Mouse (Mus musculus) embryonic facial prominence, embryonic 11.5 days (tissue): ENCODE results near the gene Hsd17b7. TPM values are rescaled to one million over a fixed set of nuclear protein-coding genes. Genes with fewer than 3 reads are reported as not detected.

Source experiments
- ATAC-seq: fragments of 200-750 bp; cut with Nextera tagmentation; replicated peaks from 2 replicates; pipeline ENCODE4 v1.8.0; 2017; ENCODE audit warnings: low read depth; ENCODE audit not compliant: insufficient number of reproducible peaks, low FRiP score, low TSS enrichment
- DNase-seq: peaks from one replicate; pipeline ENCODE4 v3.0.0-alpha.2; 2015; ENCODE audit warnings: low spot score
- H3K27ac ChIP-seq: fragments of 300-500 bp; sonication (generic); replicated peaks from 2 replicates; pipeline ENCODE4 v1.5.1; 2014; ENCODE audit warnings: mild to moderate bottlenecking, low read depth, low read length, control low read depth
- H3K27me3 ChIP-seq: fragments of 300-500 bp; sonication (generic); 2 replicates; pipeline ENCODE4 v1.6.1; 2014; ENCODE audit warnings: mild to moderate bottlenecking, low read length, moderate library complexity, mixed read lengths; ENCODE audit not compliant: control insufficient read depth, insufficient read depth
- H3K36me3 ChIP-seq: fragments of 300-500 bp; sonication (generic); replicated peaks from 2 replicates; pipeline ENCODE4 v1.6.1; 2014; ENCODE audit warnings: low read depth, mild to moderate bottlenecking, low read length, moderate library complexity, mixed read lengths; ENCODE audit not compliant: control insufficient read depth, insufficient read depth
- H3K4me1 ChIP-seq: fragments of 300-500 bp; sonication (generic); 2 replicates; pipeline ENCODE4 v1.6.1; 2014; ENCODE audit warnings: low read length, mixed read lengths; ENCODE audit not compliant: control insufficient read depth, insufficient read depth
- H3K4me2 ChIP-seq: fragments of 300-500 bp; sonication (generic); 2 replicates; pipeline ENCODE4 v1.6.1; 2014; ENCODE audit warnings: low read depth, mild to moderate bottlenecking, control low read depth, low read length, moderate library complexity
- H3K4me3 ChIP-seq: fragments of 300-500 bp; sonication (generic); 2 replicates; pipeline ENCODE4 v1.5.1; 2014; ENCODE audit warnings: low read depth, low read length, control low read depth
- H3K9ac ChIP-seq: fragments of 300-500 bp; sonication (generic); replicated peaks from 2 replicates; pipeline ENCODE4 v1.6.1; 2014; ENCODE audit warnings: mild to moderate bottlenecking, control low read depth, low read length
- H3K9me3 ChIP-seq: fragments of 300-500 bp; sonication (generic); replicated peaks from 2 replicates; pipeline ENCODE4 v1.6.1; 2016; ENCODE audit warnings: mild to moderate bottlenecking, low read length, inconsistent platforms, mixed read lengths; ENCODE audit not compliant: control insufficient read depth
- WGBS: fragments of 180-500 bp; shearing (Covaris S2); extraction: QIAGEN DNeasy Blood & Tissue Kit; methylation state at CpG from one replicate; pipeline ENCODE4 v1.1.7; 2014; 5-methylcytosine and 5-hydroxymethylcytosine counted together
- polyA plus RNA-seq: library from polyadenylated mRNA; unstranded; fragments of >200 nt; fragmentation: Nextera tagmentation; extraction: Ambion mirVana; gene quantifications from 2 replicates; pipeline ENCODE4 v1.2.1, GENCODE M21; 2014

Hsd17b7 gene
- polyA plus RNA-seq, 1 experiment from 2014 or later = 15.7 TPM

GRCm38 (mm10) chr1:169934005-169934725 is 34.9 kb downstream of the Hsd17b7 start:
- no peaks in the 10 kb centered on the region for H3K4me1 ChIP-seq
- DNase-seq = peak; percentile 82

DNA sequence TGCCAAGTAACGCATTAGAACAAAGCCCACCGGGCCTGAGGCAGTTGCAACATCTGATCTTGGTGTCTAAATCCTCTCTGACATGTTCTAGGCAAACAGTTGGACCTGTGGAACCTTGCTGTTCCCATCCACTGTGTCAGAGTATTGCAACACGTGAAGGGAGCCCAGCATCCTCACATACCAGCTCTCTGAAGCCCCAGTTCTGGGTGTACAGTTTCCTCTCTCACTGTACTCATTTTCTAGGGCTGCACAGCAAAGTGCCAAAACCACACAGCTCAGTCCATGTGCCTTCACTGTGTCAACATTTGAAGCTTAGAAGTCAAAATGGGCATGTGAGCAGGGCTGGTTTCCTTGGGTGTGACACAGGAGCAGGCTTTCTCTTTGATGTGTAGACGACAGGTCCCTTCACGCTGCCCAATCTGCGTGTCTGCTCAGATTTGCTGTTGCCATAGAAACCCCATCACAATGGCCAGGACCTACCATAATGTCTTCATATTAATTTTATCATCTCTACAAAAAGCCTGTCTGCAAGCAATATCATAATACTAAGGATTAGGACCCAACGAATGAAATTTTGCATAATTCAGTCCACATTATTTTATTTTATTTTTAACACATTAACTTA is 36.8 kb downstream of the Hsd17b7 start:
- no peaks in the 10 kb centered on the region for H3K27me3 ChIP-seq
- no peak for ATAC-seq
- H3K9ac ChIP-seq = no peak overlapping the region
- no peak overlapping the region for H3K4me3 ChIP-seq
- 76% methylated on average over 7 of the region's 7 CpGs for WGBS
- no peaks in the 10 kb centered on the region for H3K9me3 ChIP-seq
- H3K36me3 ChIP-seq = no peaks in the 10 kb centered on the region
- no peaks in the 10 kb centered on the region for H3K4me1 ChIP-seq
- no peak overlapping the region for H3K4me2 ChIP-seq
- H3K27ac ChIP-seq = no peak overlapping the region
- DNase-seq = no peak

More at GRCm38 (mm10) chr1:169934005-169934725, 34.9 kb downstream of the Hsd17b7 start:
- Histone ChIP-seq H3K36me3 (no peaks in the 10 kb centered on the region), H3K4me2 (no peak overlapping the region), H3K27me3 (no peaks in the 10 kb centered on the region), H3K4me3 (no peak overlapping the region), H3K9me3 (no peaks in the 10 kb centered on the region), H3K27ac (no peak overlapping the region), H3K9ac (no peak overlapping the region; the same call in 1 of the 2 replicates)
- 56% methylated on average over 16 of the region's 16 CpGs for WGBS
- no peak for ATAC-seq

- no peak for DNase-seq
- no peak overlapping the region for H3K27ac ChIP-seq
- H3K4me2 ChIP-seq = no peak overlapping the region
- H3K4me3 ChIP-seq = no peak overlapping the region
- no peaks in the 10 kb centered on the region for H3K27me3 ChIP-seq
- no peaks in the 10 kb centered on the region for H3K9me3 ChIP-seq
- H3K9ac ChIP-seq = no peak overlapping the region
- no peak for ATAC-seq
- WGBS = 83% methylated on average over 7 of the region's 7 CpGs
- no peaks in the 10 kb centered on the region for H3K4me1 ChIP-seq
- no peaks in the 10 kb centered on the region for H3K36me3 ChIP-seq
Measured at GRCm38 (mm10) chr1:169931698-169932097, 37.3 kb downstream of the Hsd17b7 start.

- H3K4me3 ChIP-seq = no peak within 1 kb of the TSS
- H3K9ac ChIP-seq = no peak within 1 kb of the TSS
- no peaks in the 10 kb centered on the region for H3K4me1 ChIP-seq
- no peaks in the 10 kb centered on the region for H3K27me3 ChIP-seq
- H3K36me3 ChIP-seq = no peaks in the 10 kb centered on the region
- H3K27ac ChIP-seq = no peak within 1 kb of the TSS
- no peak for DNase-seq
- H3K4me2 ChIP-seq = no peak within 1 kb of the TSS
- H3K9me3 ChIP-seq = no peaks in the 10 kb centered on the region
- ATAC-seq = no peak; the same call in 1 of the 2 replicates
- WGBS = 24% methylated on average over 12 of the region's 12 CpGs
Measured at GRCm38 (mm10) chr1:169928454-169928971, 40.5 kb downstream of the Hsd17b7 start, which contains the start of gene Ccdc190. TSS of gene Ccdc190 (plus strand) at chr1:169928648.

DNA sequence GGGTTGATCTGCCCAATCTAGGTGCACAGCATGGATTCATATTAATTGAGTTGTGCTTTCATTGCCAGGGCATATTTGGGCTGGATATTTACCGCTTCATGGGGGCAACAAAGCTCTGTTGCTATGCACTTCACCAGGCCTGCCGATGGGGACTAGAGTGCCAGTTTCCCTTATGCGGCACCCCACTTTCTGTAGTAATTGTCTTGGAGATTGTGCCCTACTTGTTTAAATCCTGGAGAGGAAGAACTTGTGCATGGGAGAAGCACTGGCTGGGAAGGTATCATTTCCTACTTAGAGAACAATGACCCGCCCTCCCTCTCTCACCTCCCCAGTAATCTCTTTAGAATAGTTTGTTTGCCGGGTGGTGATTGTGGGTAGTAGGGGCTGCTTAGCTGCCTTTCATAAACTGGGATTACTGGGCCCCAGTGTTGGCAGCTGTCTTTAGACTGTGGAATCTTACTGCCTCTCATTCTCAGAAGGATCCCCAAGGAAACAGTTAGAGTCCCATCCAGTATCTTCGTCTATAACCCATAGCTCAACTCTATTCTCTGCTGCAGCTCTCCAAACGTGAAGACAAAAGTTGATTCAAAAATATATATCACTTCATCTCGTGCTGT is 41.2 kb downstream of the Hsd17b7 start:
- Histone ChIP-seq H3K27ac (no peak overlapping the region), H3K4me3 (no peak overlapping the region), H3K9me3 (no peaks in the 10 kb centered on the region), H3K27me3 (no peaks in the 10 kb centered on the region), H3K4me2 (no peak overlapping the region), H3K9ac (no peak overlapping the region), H3K4me1 (no peaks in the 10 kb centered on the region), H3K36me3 (no peaks in the 10 kb centered on the region)
- 60% methylated on average over 8 of the region's 8 CpGs for WGBS
- DNase-seq (no peak), ATAC-seq (no peak)

GRCm38 (mm10) chr1:169924567-169924966 is 44.5 kb downstream of the Hsd17b7 start:
- no peaks in the 10 kb centered on the region for H3K27me3 ChIP-seq
- H3K4me3 ChIP-seq = no peak overlapping the region
- ATAC-seq (no peak), DNase-seq (no peak)
- H3K36me3 ChIP-seq = no peaks in the 10 kb centered on the region
- H3K9me3 ChIP-seq = no peaks in the 10 kb centered on the region
- no peak overlapping the region for H3K27ac ChIP-seq
- H3K9ac ChIP-seq = no peak overlapping the region
- no peaks in the 10 kb centered on the region for H3K4me1 ChIP-seq
- WGBS = 90% methylated on average over 2 of the region's 2 CpGs
- no peak overlapping the region for H3K4me2 ChIP-seq

DNA sequence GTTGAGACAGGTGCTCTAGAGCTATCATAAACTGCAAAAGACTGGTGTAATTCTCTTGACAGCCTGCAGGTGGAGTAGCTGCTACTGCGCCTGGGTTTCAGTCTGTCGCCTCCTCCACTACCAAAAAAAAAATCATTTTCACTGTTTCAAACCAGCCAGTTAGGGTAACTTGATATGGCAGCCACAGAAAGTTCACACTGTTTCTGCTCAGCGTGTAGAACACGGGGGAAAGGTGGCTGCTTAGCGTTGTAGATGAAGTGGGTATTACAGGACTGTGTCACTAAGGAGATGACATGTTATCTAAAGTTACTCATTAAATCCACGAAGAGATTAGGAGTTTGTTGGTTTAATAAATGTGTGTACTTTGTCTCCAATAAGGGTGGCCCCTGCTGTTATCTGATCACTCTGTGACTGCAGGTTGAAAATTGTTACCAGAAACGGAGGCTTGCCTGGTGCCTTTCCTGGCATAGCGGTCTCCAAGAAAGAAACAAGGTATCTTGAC is 47.3 kb downstream of the Hsd17b7 start:
- Histone ChIP-seq H3K4me3 (no peak overlapping the region), H3K4me2 (no peak overlapping the region)
- 20% methylated on average over 8 of the region's 8 CpGs for WGBS

More for the DNA sequence above, 47.3 kb downstream of the Hsd17b7 start:
- ATAC-seq (no peak), DNase-seq (peak; percentile 80)
- Histone ChIP-seq H3K27ac (no peak overlapping the region), H3K36me3 (no peaks in the 10 kb centered on the region), H3K27me3 (no peaks in the 10 kb centered on the region), H3K9me3 (no peaks in the 10 kb centered on the region), H3K4me1 (no peaks in the 10 kb centered on the region; the same call in 1 of the 2 replicates), H3K9ac (no peak overlapping the region)
